Mouse (Mus musculus): Measurements from ENCODE around the gene Ivd.

The Ivd gene

GRCm38 (mm10) chr2:118882840-118883679 lies 21.3 kb downstream of the Ivd start:
- DNase-seq: peak; percentile 88

GRCm38 (mm10) chr2:118887440-118887839 lies 25.7 kb downstream of the Ivd start:
- DNase-seq: no peak

DNA sequence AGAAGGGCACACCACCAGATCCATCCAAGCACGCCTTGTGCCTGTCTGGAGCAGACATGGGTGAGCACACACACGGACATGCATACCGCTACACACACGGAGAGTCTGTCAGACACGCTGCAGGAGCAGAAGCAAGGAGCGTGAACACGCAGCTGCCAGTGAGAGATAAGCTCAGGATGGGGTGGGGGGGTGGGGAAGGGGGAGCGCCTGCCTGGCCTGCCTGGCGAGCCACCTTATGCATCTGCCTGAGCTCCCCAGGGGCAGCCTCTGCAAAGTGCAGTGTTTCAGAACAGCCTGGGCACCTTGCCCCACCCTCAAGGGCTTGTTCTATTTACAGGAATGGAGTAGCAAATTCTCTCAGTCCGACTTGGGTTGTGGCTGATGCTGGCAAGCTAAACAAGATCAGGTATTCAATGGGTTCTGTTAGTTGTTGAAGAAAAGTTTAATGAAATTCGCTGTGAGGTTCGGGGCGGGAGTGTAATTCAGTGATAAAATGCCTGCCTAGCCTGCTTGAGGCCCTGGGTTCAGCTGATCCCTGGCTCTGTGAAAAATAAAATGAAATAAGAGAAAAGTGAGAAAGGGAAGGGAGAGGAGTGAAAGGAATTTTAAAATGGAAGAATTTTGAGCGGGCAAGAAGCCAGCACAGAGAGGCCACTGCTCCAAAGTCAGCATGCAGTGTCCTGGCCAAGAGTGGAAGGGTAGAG lies 26.2 kb downstream of the Ivd start:
- no peak for DNase-seq

DNA sequence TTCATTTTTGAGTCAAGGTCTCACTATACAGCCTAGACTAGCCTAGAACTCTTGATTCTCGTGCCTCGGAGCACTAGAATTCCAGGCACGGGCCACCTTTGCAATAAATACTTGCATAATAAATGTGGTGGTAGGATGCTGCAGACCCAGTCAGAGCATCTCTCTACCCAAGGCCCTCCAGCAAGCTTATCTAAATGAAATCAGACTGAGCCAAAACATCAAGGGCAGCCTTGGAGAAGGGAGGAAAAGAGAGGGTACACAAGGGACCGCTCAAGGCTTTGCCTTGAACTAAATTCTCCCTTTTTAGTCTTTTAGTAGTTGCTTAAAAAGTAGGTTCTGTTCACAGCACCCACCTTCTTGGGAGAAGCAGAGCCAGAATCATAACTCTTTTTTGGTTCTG lies 29.4 kb downstream of the Ivd start:
- no peak for DNase-seq

- peak; percentile 77 for DNase-seq
Measured at GRCm38 (mm10) chr2:118895990-118896913, 34.5 kb downstream of the Ivd start.

GRCm38 (mm10) chr2:118896914-118897291 lies 35.1 kb downstream of the Ivd start:
- DNase-seq: peak; percentile 43

- DNase-seq: no peak
Measured at GRCm38 (mm10) chr2:118897392-118897791, 35.6 kb downstream of the Ivd start.

DNA sequence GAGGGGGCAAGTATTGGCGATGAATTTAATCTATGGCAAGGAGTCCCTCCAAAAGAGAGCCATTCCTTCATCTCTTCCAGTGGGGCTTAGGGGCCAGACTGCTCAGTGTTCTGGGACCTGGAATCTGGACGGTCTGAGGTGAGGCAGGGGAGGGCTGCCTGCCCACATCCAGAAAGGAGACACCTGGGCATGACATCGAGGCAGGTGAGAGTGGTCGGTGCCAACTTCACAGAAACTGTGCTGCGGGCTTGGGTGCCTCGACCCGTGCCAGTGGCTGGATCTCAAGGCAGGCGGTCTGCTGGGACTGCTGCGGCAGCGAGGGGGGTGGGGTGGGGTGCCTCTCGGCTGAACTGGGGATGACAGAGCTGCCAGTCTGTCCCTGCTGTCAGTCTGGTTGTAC lies 36.1 kb downstream of the Ivd start:
- no peak for DNase-seq

DNA sequence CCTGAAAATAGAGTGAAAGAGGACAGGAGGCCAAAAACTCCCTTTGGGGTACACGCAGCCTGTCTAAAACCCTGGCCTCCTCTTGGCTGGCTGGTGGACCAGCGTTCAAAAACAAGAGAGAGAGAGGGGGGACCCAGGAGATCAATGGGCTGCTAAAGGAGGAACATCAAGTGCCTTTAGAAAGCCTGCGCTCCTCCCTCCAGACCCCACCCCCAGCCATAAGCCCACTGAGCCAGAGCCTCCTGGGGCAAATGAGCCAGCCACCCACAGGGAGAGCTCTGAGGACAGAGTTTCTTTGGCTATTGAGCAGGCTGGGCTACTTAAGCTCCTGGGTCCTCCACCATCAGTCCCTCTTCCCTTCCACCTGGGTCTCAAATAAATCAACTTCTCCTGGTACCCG lies 37.0 kb downstream of the Ivd start:
- no peak for DNase-seq

GRCm38 (mm10) chr2:118899306-118899705 lies 37.6 kb downstream of the Ivd start:
- DNase-seq: no peak

DNA sequence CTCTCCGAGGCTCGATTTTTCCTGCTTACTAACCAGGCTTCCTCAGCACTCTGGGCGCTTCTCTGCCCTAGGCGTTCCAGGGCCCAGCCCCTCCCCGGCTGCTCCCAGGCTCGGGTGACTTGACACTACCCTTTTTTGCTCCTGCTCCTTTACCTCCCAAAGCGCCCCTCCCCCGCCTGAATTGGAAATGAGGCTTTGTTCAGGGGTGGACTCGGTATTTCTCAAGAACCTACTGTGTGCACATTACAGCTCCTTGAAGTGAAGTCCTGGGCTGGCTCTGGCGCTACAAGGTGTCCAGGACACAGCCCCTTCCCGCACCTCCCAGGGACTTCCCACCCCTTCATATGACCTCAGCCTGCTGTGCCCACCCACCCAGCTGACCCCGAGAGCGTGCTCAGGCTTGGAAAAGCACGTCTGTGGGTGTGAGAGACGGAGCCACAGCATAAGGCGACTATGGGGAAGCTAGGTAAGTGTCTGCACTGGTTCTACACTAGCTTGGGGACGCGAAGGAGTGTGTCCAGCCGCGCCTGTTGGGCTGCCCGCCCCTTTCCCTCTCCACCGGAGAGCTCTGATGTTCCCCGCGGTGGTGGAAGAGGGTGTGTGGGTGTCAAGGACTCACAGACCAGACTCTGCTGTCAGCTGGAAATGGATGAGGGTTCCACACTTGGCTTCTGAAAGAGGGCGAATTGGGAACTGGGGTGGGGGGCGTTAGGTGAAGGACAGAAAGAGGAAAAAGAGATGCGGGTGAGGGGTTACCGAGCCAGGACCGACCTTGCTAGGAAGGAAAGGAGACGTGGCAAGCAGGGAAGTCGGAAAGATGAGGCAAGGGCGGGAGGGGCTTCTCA lies 38.4 kb downstream of the Ivd start, which contains the start of gene Bahd1:
Gene Bahd1, plus strand, starts transcription at position 397 of the 845 bp plus-strand sequence.
- peak; percentile 34 for DNase-seq

- no peak for DNase-seq
Measured at GRCm38 (mm10) chr2:118900826-118901140, 39.0 kb downstream of the Ivd start.

- peak; percentile 99 for DNase-seq
Measured at GRCm38 (mm10) chr2:118901175-118902031, 39.6 kb downstream of the Ivd start.

DNA sequence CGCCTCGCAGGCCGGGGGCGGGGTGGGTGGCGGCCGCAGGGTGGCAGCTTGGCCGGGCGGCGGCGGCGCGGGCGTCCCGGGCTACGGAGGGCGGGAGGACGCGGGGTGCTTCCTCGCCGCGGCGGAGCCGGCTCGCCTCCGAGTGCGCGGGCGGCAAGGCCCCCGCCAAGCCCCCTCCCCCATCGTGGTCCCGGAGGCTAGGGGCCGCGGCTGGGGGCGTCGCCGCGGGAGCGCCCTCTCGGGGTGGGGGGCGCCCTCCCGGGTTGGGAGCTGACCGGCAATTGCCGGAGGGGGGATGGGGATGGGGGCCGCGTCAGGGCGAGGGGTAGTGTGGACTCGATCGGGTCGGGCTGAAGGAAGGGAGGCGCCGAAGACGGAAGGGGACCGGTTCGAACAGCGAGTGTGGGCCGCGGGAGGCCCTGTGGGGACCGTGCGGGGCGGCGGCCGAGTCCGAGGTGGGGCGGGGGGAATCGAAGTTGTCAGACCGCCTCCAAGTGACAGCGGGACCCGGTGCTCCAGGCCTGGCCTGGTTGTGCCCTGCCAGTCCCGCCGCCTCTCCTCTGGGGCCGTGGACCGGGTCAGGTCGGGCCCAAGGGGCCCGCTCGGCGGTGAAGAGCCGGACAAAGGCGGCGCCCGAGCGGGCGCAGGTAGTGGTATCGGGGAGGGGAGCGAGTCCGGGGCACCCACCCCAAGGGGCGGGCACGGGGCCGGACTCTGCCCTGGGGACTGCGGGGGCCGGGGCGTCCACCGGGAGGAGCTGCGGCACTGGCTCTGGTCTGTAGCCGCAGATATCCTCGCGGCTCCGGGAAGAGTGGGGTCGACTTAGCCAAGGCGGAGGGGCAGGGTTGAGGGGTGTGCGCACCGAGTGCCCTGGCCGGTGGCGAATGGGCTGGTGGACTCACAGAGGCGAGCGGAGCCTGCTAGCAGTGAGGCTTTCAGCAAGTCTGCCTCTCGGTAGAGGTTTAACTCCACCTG lies 40.6 kb downstream of the Ivd start:
- peak; percentile 55 for DNase-seq

- DNase-seq: no peak
Measured at GRCm38 (mm10) chr2:118903333-118903741, 41.6 kb downstream of the Ivd start.

- no peak for DNase-seq
Measured at GRCm38 (mm10) chr2:118905433-118906117, 43.8 kb downstream of the Ivd start.

DNA sequence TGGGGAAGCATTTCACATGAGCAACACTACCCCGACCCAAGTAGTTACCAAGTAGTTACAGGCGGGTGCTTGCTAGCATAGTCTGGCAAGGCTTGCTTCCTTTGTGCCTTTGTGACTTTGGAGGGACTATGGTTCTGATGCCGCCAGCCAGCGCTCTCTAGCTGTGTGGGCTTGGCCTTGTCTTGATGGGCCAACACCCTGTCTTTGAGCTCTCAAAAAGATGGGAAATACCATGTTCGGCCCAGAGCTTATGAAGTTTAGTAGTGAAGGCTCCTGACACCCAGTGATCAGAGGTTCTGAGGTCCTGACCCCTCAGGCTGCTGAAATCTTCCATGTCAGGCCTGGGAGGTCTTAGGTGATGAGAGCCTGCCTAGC lies 44.4 kb downstream of the Ivd start:
- DNase-seq: no peak

DNA sequence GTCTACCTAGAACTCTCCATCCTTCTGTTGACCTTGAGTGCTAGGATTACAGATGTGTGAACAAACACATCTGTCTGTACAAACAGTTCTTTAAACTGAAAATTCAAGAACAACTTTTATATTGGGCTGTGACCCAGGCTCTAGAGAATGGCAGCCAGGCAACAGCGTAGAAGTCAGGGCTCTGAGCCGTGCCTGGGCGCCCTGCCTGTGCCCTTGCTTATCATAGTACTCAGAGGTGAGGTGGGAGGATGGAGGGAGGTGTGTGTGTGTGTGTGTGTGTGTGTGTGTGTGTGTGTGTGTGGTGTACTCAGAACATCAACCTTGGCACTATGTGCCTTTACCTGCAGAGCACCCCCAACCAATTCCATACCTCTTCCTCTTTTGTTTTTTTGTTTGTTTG lies 46.0 kb downstream of the Ivd start:
- no peak for DNase-seq

GRCm38 (mm10) chr2:118909151-118909550 lies 47.4 kb downstream of the Ivd start:
- DNase-seq: no peak

Data from thymus, postnatal 14 days (tissue).